In genomic region chr4:44704369-44704745, GRCm38 (mm10) we compare ENCODE assay signal across 8 mouse cellular contexts. TPM values are rescaled to one million over a fixed set of nuclear protein-coding genes. Genes with fewer than 3 reads are reported as not detected.
DNase-seq lines count a peak whose midpoint lies in the region; ATAC-seq lines count a peak whose summit lies in the region.

No protein-coding gene starts in this region.

- ATAC-seq in megakaryocyte progenitor cell, adult 5-6 weeks (replicated peaks; ENCODE audit: poor library complexity), result peak; percentile 98

- intact Hi-C loops in left cerebral cortex, postnatal 14 days (cut with DNase I), result no loop called here

- DNase-seq in adrenal gland, adult (ENCODE audit: inconsistent age in 2 of 2, low spot score in 1 of 2), result peak; percentile 87 to 96
- DNase-seq in embryo, embryonic 10 days (ENCODE audit: low spot score), result peak; percentile 94
- DNase-seq in gastrocnemius, postnatal 25 days, result peak; percentile 72
- DNase-seq in induced T-regulatory cell, adult 2 months (ENCODE audit: low read depth), result peak; percentile 81
- DNase-seq in left cerebral cortex, postnatal 14 days (ENCODE audit: low spot score in 2 of 2), result peak; percentile 55 to 62
- peak; percentile 23 to 49 for DNase-seq in right cerebral cortex, adult 2 months (ENCODE audit: low spot score in 2 of 2)
- DNase-seq in urinary bladder, adult 2 months (ENCODE audit: low spot score), result peak; percentile 65

RNA-seq across cellular contexts. Expression of gene Pax5, which starts 5.9 kb away (rescaled TPM):
- total RNA-seq in gastrocnemius, postnatal 25 days (2021), result under 1 TPM; 0.03 TPM
- under 1 TPM; 0.15 to 0.92 TPM for total RNA-seq in left cerebral cortex, postnatal 14 days (2021)
- total RNA-seq in megakaryocyte progenitor cell, adult 5-6 weeks (2015), result 0.10 TPM in 1 of 2 replicates, not detected in the other
- total RNA-seq in megakaryocyte progenitor cell, adult 5-6 weeks (2017), result not detected in 2 replicates
- 0.01 and 0.06 TPM in 2 replicates for polyA plus RNA-seq in urinary bladder, adult 2 months (2012; rRNA removed)

RNA-seq across cellular contexts. Expression of gene Zcchc7, which starts 51.3 kb away (rescaled TPM):
- 10 to 100 TPM; 13.7 to 16.3 TPM for total RNA-seq in gastrocnemius, postnatal 25 days (2021)
- 10 to 100 TPM; 54.4 to 54.5 TPM for total RNA-seq in left cerebral cortex, postnatal 14 days (2021)
- 37.1 and 49.9 TPM in 2 replicates for total RNA-seq in megakaryocyte progenitor cell, adult 5-6 weeks (2015)
- 118 and 153 TPM in 2 replicates for total RNA-seq in megakaryocyte progenitor cell, adult 5-6 weeks (2017)
- 45.8 and 49.8 TPM in 2 replicates for polyA plus RNA-seq in urinary bladder, adult 2 months (2012; rRNA removed)

Comparison
In these comparisons a context has a peak if more than half of its experiments do, and no peak if none do; other contexts are left out.
1. Peak in every context shown above with its lines: DNase-seq and ATAC-seq.
2. DNase-seq: peak in every context shown above with its lines; median percentile 94 in embryo, embryonic 10 days; 92 in adrenal gland, adult; 81 in induced T-regulatory cell, adult 2 months; 72 in gastrocnemius, postnatal 25 days; 65 in urinary bladder, adult 2 months; 58 in left cerebral cortex, postnatal 14 days; 36 in right cerebral cortex, adult 2 months.